Mouse (Mus musculus) frontal cortex, adult 2 months (tissue): ENCODE results near the gene Nps. TPM values are rescaled to one million over a fixed set of nuclear protein-coding genes. Genes with fewer than 3 reads are reported as not detected.

ENCODE experiments used
- polyA plus RNA-seq: library from polyadenylated mRNA; depleted of rRNA; stranded (reverse); fragments of >200 nt; gene quantifications from 2 replicates; pipeline ENCODE4 v1.2.3, GENCODE M21; 2012; rRNA removed

The Nps gene
- polyA plus RNA-seq, 1 experiment, result 0.12 TPM

Other genes with a start within 250 kb of the Nps start
- gene Foxi2, start 151.6 kb downstream of the Nps start, polyA plus RNA-seq, result 0.06 TPM in 1 of 2 replicates, not detected in the other